Mouse (Mus musculus) MEL-GATA-1-ER (cell line): ENCODE measurements around the gene Pi4k2a.
A peak's percentile ranks its signal among the peaks of the same experiment; 100 is the strongest.

Source experiments
- DNase-seq: peaks from one replicate; pipeline ENCODE4 v3.0.0-alpha.2; 2012; ENCODE audit warnings: low read depth; ENCODE audit errors: extremely low read depth

Pi4k2a gene

DNA sequence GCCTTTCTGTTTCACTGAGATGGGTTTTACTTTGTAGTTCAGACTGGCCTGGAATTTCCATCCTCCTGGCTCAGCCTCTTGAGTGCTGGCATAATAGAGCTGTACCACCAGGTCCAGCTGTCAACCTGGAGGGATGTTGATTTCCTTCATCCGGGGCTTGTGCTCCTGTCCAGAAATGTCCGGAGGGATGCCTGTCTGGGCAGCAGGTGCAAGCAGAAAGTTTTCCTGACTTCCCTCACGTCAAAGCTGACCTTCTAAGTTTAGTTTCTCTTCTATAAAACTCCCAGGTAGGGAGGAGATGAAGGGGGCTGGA is 40.0 kb downstream of the Pi4k2a start:
- DNase-seq, result no peak

- no peak for DNase-seq
Measured at GRCm38 (mm10) chr19:42131101-42131500, 40.8 kb downstream of the Pi4k2a start.

- no peak for DNase-seq
Measured at GRCm38 (mm10) chr19:42135070-42135469, 44.8 kb downstream of the Pi4k2a start.

DNA sequence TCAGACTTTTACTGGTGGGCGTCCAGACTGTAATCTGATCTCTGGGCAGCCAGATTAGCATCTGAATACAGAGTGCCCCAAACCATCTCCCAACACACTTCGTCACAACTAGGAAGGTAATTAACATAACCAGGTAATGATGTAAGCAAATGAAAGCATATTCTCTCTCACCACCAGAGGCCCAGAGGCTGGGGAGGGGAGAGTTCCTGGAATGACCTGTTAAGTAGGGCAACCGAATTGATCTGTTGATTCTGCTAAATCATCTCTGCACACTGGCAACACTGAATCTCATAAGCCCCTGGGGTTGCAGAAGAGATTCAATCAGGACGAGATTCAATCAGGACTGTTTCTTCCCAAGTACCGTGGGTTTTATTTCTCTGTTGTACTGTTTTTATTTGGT is 45.9 kb downstream of the Pi4k2a start:
- DNase-seq, result no peak

GRCm38 (mm10) chr19:42137167-42137672 is 47.0 kb downstream of the Pi4k2a start:
- no peak for DNase-seq

DNA sequence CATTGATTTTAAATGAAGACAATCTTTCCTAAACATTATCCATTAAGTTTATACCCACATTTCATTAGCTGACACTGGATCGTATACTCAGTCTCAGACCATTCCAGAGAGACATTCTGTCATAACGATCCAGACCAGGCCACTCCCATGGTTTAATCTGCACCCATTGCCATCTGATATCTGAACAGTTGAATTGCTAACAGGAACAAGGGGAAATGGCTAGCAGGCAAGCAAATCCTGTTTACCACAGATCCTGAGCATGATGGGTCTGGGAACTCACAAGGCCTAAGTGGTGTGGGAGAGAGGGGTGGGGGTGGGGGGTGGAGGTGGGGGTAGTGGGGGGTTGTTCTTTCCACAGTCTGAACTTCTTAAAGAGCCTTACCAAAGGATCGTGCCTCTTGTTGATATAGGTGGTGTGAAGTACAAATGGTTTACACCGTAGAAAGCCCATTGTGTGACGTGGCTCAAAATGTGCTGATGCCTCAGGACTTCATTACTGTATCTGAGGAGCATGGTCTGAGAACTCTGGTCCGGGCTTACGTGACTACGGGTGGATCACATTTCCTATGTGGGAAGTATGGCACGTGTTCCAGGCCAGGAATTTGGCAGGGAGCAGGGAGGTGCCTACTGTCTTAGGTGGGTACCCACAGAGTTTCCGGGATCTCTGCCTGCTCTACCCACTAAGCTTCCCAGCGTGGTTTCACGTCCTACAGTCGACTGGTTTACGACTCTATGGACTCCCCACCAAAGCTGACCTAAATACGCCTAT is 48.4 kb downstream of the Pi4k2a start:
- no peak for DNase-seq

- DNase-seq, result no peak
Measured at GRCm38 (mm10) chr19:42139724-42140517, 49.7 kb downstream of the Pi4k2a start.

GRCm38 (mm10) chr19:42141998-42142397 is 51.7 kb downstream of the Pi4k2a start:
- DNase-seq, result no peak

DNA sequence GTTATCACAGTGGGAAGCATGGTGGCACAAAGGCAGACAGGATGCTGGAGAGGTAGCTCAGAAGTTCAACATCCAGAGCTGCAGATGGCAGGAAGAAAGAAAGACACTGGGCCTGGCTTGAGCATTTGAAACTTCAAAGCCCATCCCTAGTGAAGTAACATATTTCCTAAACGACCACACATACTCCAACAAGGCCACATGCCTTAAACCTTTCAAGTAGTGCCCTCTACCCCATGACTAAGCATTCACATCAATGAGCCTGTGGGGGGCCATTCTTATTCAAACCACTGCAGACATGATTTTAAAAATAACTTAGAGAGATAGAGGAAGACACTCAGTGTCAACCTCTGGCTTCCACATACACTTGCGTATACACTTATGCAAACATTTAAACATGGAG is 52.5 kb downstream of the Pi4k2a start:
- DNase-seq, result no peak

GRCm38 (mm10) chr19:42144067-42144466 is 53.8 kb downstream of the Pi4k2a start:
- DNase-seq, result no peak

DNA sequence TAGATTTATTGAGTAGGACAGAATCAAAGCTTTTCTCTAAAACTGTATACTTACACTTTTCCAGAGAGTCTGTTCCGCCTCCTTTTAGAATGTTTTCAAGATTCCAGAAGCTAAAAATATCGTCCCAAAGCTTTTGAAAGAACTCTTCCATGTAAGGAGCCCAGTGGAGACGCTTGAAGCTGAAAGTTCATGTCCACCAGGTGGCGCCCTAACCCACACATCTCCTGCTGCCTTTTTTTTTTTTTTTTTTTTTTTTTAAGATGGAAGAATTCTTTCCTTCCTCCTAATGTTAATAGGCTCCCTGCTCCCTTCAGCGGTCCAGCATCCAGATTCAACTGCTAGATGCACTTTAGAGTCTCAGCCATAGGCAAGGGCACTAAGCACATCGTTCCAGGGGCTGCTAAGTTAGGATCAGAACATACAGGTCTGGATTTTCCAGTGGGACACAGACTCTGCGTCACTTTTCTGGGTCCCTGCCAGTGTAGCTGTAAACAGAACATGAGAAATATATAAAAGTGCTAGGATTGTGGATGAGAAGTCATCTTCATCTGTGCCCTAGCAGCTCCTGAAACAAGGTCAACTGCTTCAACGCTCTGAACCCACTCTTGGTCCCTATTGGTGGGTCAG is 54.4 kb downstream of the Pi4k2a start:
- peak; percentile 83 for DNase-seq

DNA sequence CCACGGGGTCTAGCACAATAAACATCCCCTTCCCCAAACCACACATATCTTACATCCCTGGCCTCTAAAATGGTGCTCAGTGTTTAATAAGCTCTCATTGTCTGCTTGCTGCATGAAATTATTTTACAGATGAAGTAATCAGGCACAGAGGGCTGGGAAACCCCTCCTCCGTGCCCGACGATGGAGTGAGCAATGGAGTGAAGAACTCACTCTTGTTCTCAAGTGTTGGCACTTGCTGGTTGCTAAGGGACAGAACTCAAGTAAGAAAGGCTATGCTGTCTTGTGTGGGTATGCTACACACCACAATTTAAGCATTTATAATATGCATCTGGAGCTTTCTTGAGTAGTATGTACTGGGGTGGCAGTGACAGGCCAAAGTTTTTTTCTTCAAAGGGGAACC is 54.9 kb downstream of the Pi4k2a start:
- DNase-seq, result no peak

DNA sequence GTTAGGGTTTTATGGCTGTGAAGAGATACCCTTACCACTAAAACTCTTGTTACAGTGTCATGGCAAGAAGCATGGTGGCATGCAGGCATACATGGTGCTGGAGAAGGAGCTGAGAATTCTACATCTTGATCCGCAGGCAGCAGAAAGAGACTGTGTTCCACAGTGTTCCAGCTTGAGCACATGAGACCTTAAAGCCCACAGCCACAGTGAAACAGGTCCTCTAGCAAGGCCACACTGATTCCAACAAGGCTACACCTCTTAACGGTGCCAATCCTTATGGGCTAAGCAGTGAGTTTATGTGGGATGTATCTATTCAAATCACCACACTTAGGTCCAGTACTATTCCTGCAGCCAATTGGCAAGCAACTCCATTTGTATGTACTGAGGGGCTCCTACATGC is 55.5 kb downstream of the Pi4k2a start:
- no peak for DNase-seq

- DNase-seq, result no peak
Measured at GRCm38 (mm10) chr19:42146276-42147010, 56.2 kb downstream of the Pi4k2a start.

DNA sequence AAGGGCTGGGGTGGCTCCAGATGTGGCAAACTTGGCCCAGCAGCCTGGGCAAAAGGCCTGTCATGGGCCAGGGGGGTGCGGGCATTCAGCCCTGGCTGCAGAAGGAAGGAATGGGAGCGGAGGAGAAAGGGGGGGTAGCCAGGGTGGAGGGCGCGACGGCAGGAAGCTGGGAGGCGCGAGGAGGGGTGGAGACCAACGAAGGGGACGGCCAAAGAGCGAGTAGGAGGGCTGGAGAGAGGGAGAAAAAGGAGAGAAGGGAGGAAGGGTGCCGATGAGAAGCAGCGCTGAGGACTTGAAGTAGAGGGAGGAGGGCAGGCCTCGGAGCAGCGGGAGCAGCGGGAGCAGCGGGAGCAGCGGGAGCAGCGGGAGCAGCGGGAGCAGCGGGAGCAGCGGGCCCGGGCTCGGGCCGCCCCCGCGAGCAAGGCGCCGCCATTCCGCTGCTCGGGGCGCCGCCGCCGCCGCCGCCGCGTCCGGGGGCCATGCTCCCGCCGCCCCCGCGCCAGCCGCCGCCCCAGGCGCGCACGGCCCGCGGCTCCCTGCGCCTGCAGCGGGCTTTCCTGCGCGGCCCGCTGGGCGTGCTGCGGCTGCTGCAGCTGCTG is 57.0 kb downstream of the Pi4k2a start, which contains the start of gene Marveld1:
Gene Marveld1, plus strand, starts transcription at position 231 of the 599 bp plus-strand sequence.
- DNase-seq, result no peak

GRCm38 (mm10) chr19:42147769-42148568 is 57.7 kb downstream of the Pi4k2a start:
- DNase-seq, result no peak

- DNase-seq, result no peak
Measured at GRCm38 (mm10) chr19:42148569-42148860, 58.2 kb downstream of the Pi4k2a start.

GRCm38 (mm10) chr19:42151990-42152389 is 61.7 kb downstream of the Pi4k2a start:
- no peak for DNase-seq

GRCm38 (mm10) chr19:42157493-42158237 is 67.4 kb downstream of the Pi4k2a start:
- no peak for DNase-seq
